Mouse (Mus musculus): ENCODE data around the gene Lrrc57.
"Not testable (repeated sequence)": the region's sequence is repeated elsewhere in the genome, so short reads cannot be mapped to it uniquely, and the experiment has no call there.

Gene Lrrc57

GRCm38 (mm10) chr2:120606021-120606690 is 3.2 kb downstream of the Lrrc57 start:
- peak; percentile 70 for ATAC-seq (ENCODE audit: low TSS enrichment)

- ATAC-seq (ENCODE audit: low TSS enrichment): no peak
Measured at GRCm38 (mm10) chr2:120599506-120599905, 9.8 kb downstream of the Lrrc57 start.

GRCm38 (mm10) chr2:120597734-120598133 is 11.6 kb downstream of the Lrrc57 start:
- peak; percentile 80 for ATAC-seq (ENCODE audit: low TSS enrichment)

- ATAC-seq (ENCODE audit: low TSS enrichment): no peak
Measured at GRCm38 (mm10) chr2:120592227-120592626, 17.1 kb downstream of the Lrrc57 start.

- peak; percentile 93 for ATAC-seq (ENCODE audit: low TSS enrichment)
Measured at GRCm38 (mm10) chr2:120589759-120590158, 19.6 kb downstream of the Lrrc57 start.

- no peak for ATAC-seq (ENCODE audit: low TSS enrichment)
Measured at GRCm38 (mm10) chr2:120578286-120578685, 31.0 kb downstream of the Lrrc57 start.

- ATAC-seq (ENCODE audit: low TSS enrichment): no peak
Measured at GRCm38 (mm10) chr2:120577799-120578198, 31.5 kb downstream of the Lrrc57 start.

GRCm38 (mm10) chr2:120575978-120576377 is 33.3 kb downstream of the Lrrc57 start:
- no peak for ATAC-seq (ENCODE audit: low TSS enrichment)

- no peak for ATAC-seq (ENCODE audit: low TSS enrichment)
Measured at GRCm38 (mm10) chr2:120575121-120575520, 34.2 kb downstream of the Lrrc57 start.

GRCm38 (mm10) chr2:120572161-120572560 is 37.2 kb downstream of the Lrrc57 start:
- not testable (repeated sequence) for ATAC-seq (ENCODE audit: low TSS enrichment)

- no peak for ATAC-seq (ENCODE audit: low TSS enrichment)
Measured at GRCm38 (mm10) chr2:120571081-120571480, 38.2 kb downstream of the Lrrc57 start.

- ATAC-seq (ENCODE audit: low TSS enrichment): peak; percentile 54
Measured at GRCm38 (mm10) chr2:120567798-120568320, 41.5 kb downstream of the Lrrc57 start.

GRCm38 (mm10) chr2:120566886-120567797 is 42.2 kb downstream of the Lrrc57 start, which contains the start of gene Snap23:
Snap23 (plus strand) TSS chr2:120567671.
- peak; percentile 97 for ATAC-seq (ENCODE audit: low TSS enrichment)

GRCm38 (mm10) chr2:120565363-120565762 is 44.0 kb downstream of the Lrrc57 start:
- no peak for ATAC-seq (ENCODE audit: low TSS enrichment)

- ATAC-seq (ENCODE audit: low TSS enrichment): not testable (repeated sequence)
Measured at GRCm38 (mm10) chr2:120564548-120565188, 44.7 kb downstream of the Lrrc57 start.

- peak; percentile 93 for ATAC-seq (ENCODE audit: low TSS enrichment)
Measured at GRCm38 (mm10) chr2:120563235-120563990, 45.9 kb downstream of the Lrrc57 start, which contains the start of gene Zfp106. Zfp106 (minus strand) TSS chr2:120563843.

GRCm38 (mm10) chr2:120562859-120563234 is 46.5 kb downstream of the Lrrc57 start:
- ATAC-seq (ENCODE audit: low TSS enrichment): no peak

- no peak for ATAC-seq (ENCODE audit: low TSS enrichment)
Measured at GRCm38 (mm10) chr2:120561524-120561923, 47.8 kb downstream of the Lrrc57 start.

- ATAC-seq (ENCODE audit: low TSS enrichment): no peak
Measured at GRCm38 (mm10) chr2:120558813-120559212, 50.5 kb downstream of the Lrrc57 start.

- no peak for ATAC-seq (ENCODE audit: low TSS enrichment)
Measured at GRCm38 (mm10) chr2:120556868-120557267, 52.5 kb downstream of the Lrrc57 start.
